Mouse (Mus musculus) megakaryocyte, adult 5-6 weeks (primary cell): ENCODE measurements around the gene Vsig4. TPM values are rescaled to one million over a fixed set of nuclear protein-coding genes. Genes with fewer than 3 reads are reported as not detected.

Experiments
- ATAC-seq: 2 replicates; pipeline ENCODE4 v1.8.0; 2016; ENCODE audit warnings: mild to moderate bottlenecking, inconsistent platforms; ENCODE audit not compliant: poor library complexity, severe bottlenecking
- total RNA-seq, 2 experiments: library from RNA; stranded (forward) in 1 of 2; stranded (reverse) in 1 of 2; fragments of 153-499, 151-499 nt in 1 of 2; fragments of 221-1000, 200-1000 nt in 1 of 2; gene quantifications; 2 replicates each; pipeline versions ENCODE4 v1.2.3 to v1.2.4; 2015 to 2017

Vsig4 gene
- total RNA-seq (2015), result 0.25 TPM in 1 of 2 replicates, not detected in the other
- not detected in 2 replicates for total RNA-seq (2017)

GRCm38 (mm10) chrX:96293338-96293737, at the start of gene Vsig4:
Vsig4 (minus strand) TSS chrX:96293438.
- ATAC-seq, result no peak

- ATAC-seq, result peak; percentile 33; the same call in 1 of the 2 replicates
Measured at GRCm38 (mm10) chrX:96339108-96339507, 45.9 kb upstream of the Vsig4 start.

GRCm38 (mm10) chrX:96329764-96330163, 36.5 kb upstream of the Vsig4 start:
- ATAC-seq, result 0 out of 2 replicates have a peak, but pooled peaks have one; percentile 57

GRCm38 (mm10) chrX:96256509-96256908, 36.7 kb downstream of the Vsig4 start:
- ATAC-seq, result peak; percentile 63; the same call in 1 of the 2 replicates

- ATAC-seq, result peak; percentile 75
Measured at GRCm38 (mm10) chrX:96239644-96240043, 53.6 kb downstream of the Vsig4 start.

GRCm38 (mm10) chrX:96239037-96239436, 54.2 kb downstream of the Vsig4 start:
- ATAC-seq, result no peak

GRCm38 (mm10) chrX:96235775-96236174, 57.5 kb downstream of the Vsig4 start:
- peak; percentile 51 for ATAC-seq

GRCm38 (mm10) chrX:96227030-96227429, 66.2 kb downstream of the Vsig4 start:
- ATAC-seq, result peak; percentile 82

- ATAC-seq, result peak; percentile 81
Measured at GRCm38 (mm10) chrX:96225474-96225873, 67.8 kb downstream of the Vsig4 start.

- no peak for ATAC-seq
Measured at GRCm38 (mm10) chrX:96224210-96224609, 69.0 kb downstream of the Vsig4 start.

GRCm38 (mm10) chrX:96218088-96218487, 75.2 kb downstream of the Vsig4 start:
- peak; percentile 100 for ATAC-seq

GRCm38 (mm10) chrX:96206872-96207271, 86.4 kb downstream of the Vsig4 start:
- ATAC-seq, result no peak

- peak; percentile 76 for ATAC-seq
Measured at GRCm38 (mm10) chrX:96205143-96205542, 88.1 kb downstream of the Vsig4 start.

Other genes starting within 250 kb of the Vsig4 start
- 825 and 881 TPM in 2 replicates for gene Msn, start 197.4 kb downstream of the Vsig4 start, total RNA-seq (2015)
- gene Msn, start 197.4 kb downstream of the Vsig4 start, total RNA-seq (2017), result 296 and 421 TPM in 2 replicates
- gene Heph, start 161.9 kb upstream of the Vsig4 start, total RNA-seq (2015), result 0.05 and 0.20 TPM in 2 replicates
- 0.07 and 0.61 TPM in 2 replicates for gene Heph, start 161.9 kb upstream of the Vsig4 start, total RNA-seq (2017)
- not detected in 2 replicates for gene Hsf3, start 162.9 kb upstream of the Vsig4 start, total RNA-seq (2015)
- gene Hsf3, start 162.9 kb upstream of the Vsig4 start, total RNA-seq (2017), result not detected in 2 replicates